Mouse (Mus musculus) T-helper 2 cell (primary cell): ENCODE measurements around the gene Zfp385c.
"Not testable (repeated sequence)": the region's sequence is repeated elsewhere in the genome, so short reads cannot be mapped to it uniquely, and the experiment has no call there.

Source experiments
- in situ Hi-C: fragments of 300-600 bp; cut with MboI, MseI; formaldehyde crosslinking; loops from one replicate; pipeline ENCODE4 v1.15.1; 2025; ENCODE audit warnings: high pct_unique_total_duplicates

Zfp385c gene

GRCm38 (mm10) chr11:100603155-100603554 is 89.1 kb downstream of the Zfp385c start:
- in situ Hi-C loops: no loop called here

GRCm38 (mm10) chr11:100601372-100601771 is 90.9 kb downstream of the Zfp385c start:
- in situ Hi-C loops: no loop called here

- in situ Hi-C loops: no loop called here
Observed at GRCm38 (mm10) chr11:100598074-100598473, 94.2 kb downstream of the Zfp385c start.

GRCm38 (mm10) chr11:100595533-100595932 is 96.7 kb downstream of the Zfp385c start:
- in situ Hi-C loops: no loop called here

- in situ Hi-C loops: no loop called here
Observed at GRCm38 (mm10) chr11:100594608-100595007, 97.6 kb downstream of the Zfp385c start.

GRCm38 (mm10) chr11:100592346-100593046 is 99.8 kb downstream of the Zfp385c start:
- in situ Hi-C loops: no loop called here

GRCm38 (mm10) chr11:100588462-100588861 is 103.8 kb downstream of the Zfp385c start:
- in situ Hi-C loops: no loop called here

- in situ Hi-C loops: no loop called here
Observed at GRCm38 (mm10) chr11:100585148-100585547, 107.1 kb downstream of the Zfp385c start.

GRCm38 (mm10) chr11:100584561-100584961 is 107.7 kb downstream of the Zfp385c start:
- in situ Hi-C loops: no loop called here

GRCm38 (mm10) chr11:100582836-100583235 is 109.4 kb downstream of the Zfp385c start:
- in situ Hi-C loops: no loop called here

GRCm38 (mm10) chr11:100582413-100582812 is 109.8 kb downstream of the Zfp385c start:
- in situ Hi-C loops: not testable (repeated sequence)

GRCm38 (mm10) chr11:100581756-100582155 is 110.5 kb downstream of the Zfp385c start:
- in situ Hi-C loops: no loop called here

GRCm38 (mm10) chr11:100580275-100580674 is 112.0 kb downstream of the Zfp385c start:
- in situ Hi-C loops: no loop called here

- in situ Hi-C loops: loop anchor here (5.0 kb wide), 1 partner anchor 43 kb away; the partner anchor contains the start of gene Dnajc7
Observed at GRCm38 (mm10) chr11:100579116-100579799, 113.0 kb downstream of the Zfp385c start.

GRCm38 (mm10) chr11:100577852-100578599 is 114.2 kb downstream of the Zfp385c start:
- in situ Hi-C loops: loop anchor here (5.0 kb wide), 1 partner anchor 44 kb away; the partner anchor contains the start of gene Dnajc7
